Mouse (Mus musculus): Measurements from ENCODE around the gene Tex9. TPM values are rescaled to one million over a fixed set of nuclear protein-coding genes. Genes with fewer than 3 reads are reported as not detected.

The Tex9 gene
- polyA plus RNA-seq, 1 experiment: 3.8 TPM

- WGBS: 87% methylated on average over 2 of the region's 2 CpGs
These were observed 1.5 kb upstream of the Tex9 start for GRCm38 (mm10) chr9:72493465-72493864.

GRCm38 (mm10) chr9:72491559-72492193 is 336 bp downstream of the Tex9 start:
- peaks cover 3% of the 10 kb centered on the region; the same call in 1 of the 2 replicates for H3K4me1 ChIP-seq (ENCODE audit: control insufficient read depth, insufficient read depth, low read length)
- peak overlapping the region; percentile 80 for H3K4me3 ChIP-seq (replicated peaks; ENCODE audit: extremely low read depth, low read depth, low read length)
- peak; percentile 84 for DNase-seq
- under 1% methylated on average over 32 of the region's 32 CpGs for WGBS
- TF ChIP-seq CTCF (IDR thresholded peaks at IDR 0.05; ENCODE audit: insufficient read depth, low read length) (no peak), POLR2A (IDR thresholded peaks at IDR 0.05; ENCODE audit: borderline replicate concordance, extremely low read depth, low read depth, low read length) (peak; percentile 52; the same call in 1 of the 2 replicates)

More at GRCm38 (mm10) chr9:72493465-72493864, 1.5 kb upstream of the Tex9 start:
- Histone ChIP-seq H3K4me3 (replicated peaks; ENCODE audit: extremely low read depth, low read depth, low read length) (no peak overlapping the region), H3K4me1 (ENCODE audit: control insufficient read depth, insufficient read depth, low read length) (peaks cover 3% of the 10 kb centered on the region; the same call in 1 of the 2 replicates)
- TF ChIP-seq POLR2A (IDR thresholded peaks at IDR 0.05; ENCODE audit: borderline replicate concordance, extremely low read depth, low read depth, low read length) (no peak), CTCF (IDR thresholded peaks at IDR 0.05; ENCODE audit: insufficient read depth, low read length) (no peak)
- DNase-seq: no peak

GRCm38 (mm10) chr9:72489131-72489530 is 2.9 kb downstream of the Tex9 start:
- 88% methylated on average over 5 of the region's 5 CpGs for WGBS
- no peak for TF ChIP-seq CTCF (IDR thresholded peaks at IDR 0.05; ENCODE audit: insufficient read depth, low read length)
- no peak for TF ChIP-seq POLR2A (IDR thresholded peaks at IDR 0.05; ENCODE audit: borderline replicate concordance, extremely low read depth, low read depth, low read length)
- no peak overlapping the region for H3K4me3 ChIP-seq (replicated peaks; ENCODE audit: extremely low read depth, low read depth, low read length)
- H3K4me1 ChIP-seq (ENCODE audit: control insufficient read depth, insufficient read depth, low read length): peaks cover 3% of the 10 kb centered on the region; the same call in 1 of the 2 replicates
- no peak for DNase-seq

- H3K4me3 ChIP-seq (replicated peaks; ENCODE audit: extremely low read depth, low read depth, low read length): no peak overlapping the region
- H3K4me1 ChIP-seq (ENCODE audit: control insufficient read depth, insufficient read depth, low read length): peaks cover 3% of the 10 kb centered on the region; the same call in 1 of the 2 replicates
- no peak for DNase-seq
- TF ChIP-seq CTCF (IDR thresholded peaks at IDR 0.05; ENCODE audit: insufficient read depth, low read length) (no peak), POLR2A (IDR thresholded peaks at IDR 0.05; ENCODE audit: borderline replicate concordance, extremely low read depth, low read depth, low read length) (no peak)
These were observed 3.5 kb downstream of the Tex9 start for GRCm38 (mm10) chr9:72488523-72488922.

GRCm38 (mm10) chr9:72479276-72479675 is 12.7 kb downstream of the Tex9 start:
- 89% methylated on average over 1 of the region's 1 CpGs for WGBS
- no peak for DNase-seq
- no peak for TF ChIP-seq CTCF (IDR thresholded peaks at IDR 0.05; ENCODE audit: insufficient read depth, low read length)
- Histone ChIP-seq H3K4me3 (replicated peaks; ENCODE audit: extremely low read depth, low read depth, low read length) (no peak overlapping the region), H3K4me1 (ENCODE audit: control insufficient read depth, insufficient read depth, low read length) (no peaks in the 10 kb centered on the region)

- no peak for DNase-seq
These were observed 14.7 kb downstream of the Tex9 start for GRCm38 (mm10) chr9:72477306-72477705.

GRCm38 (mm10) chr9:72475511-72475910 is 16.5 kb downstream of the Tex9 start:
- Histone ChIP-seq H3K4me1 (ENCODE audit: control insufficient read depth, insufficient read depth, low read length) (no peaks in the 10 kb centered on the region), H3K4me3 (replicated peaks; ENCODE audit: extremely low read depth, low read depth, low read length) (no peak overlapping the region)
- TF ChIP-seq CTCF (IDR thresholded peaks at IDR 0.05; ENCODE audit: insufficient read depth, low read length) (no peak), POLR2A (IDR thresholded peaks at IDR 0.05; ENCODE audit: borderline replicate concordance, extremely low read depth, low read depth, low read length) (no peak)
- 95% methylated on average over 9 of the region's 9 CpGs for WGBS
- DNase-seq: no peak

More at GRCm38 (mm10) chr9:72477306-72477705, 14.7 kb downstream of the Tex9 start:
- TF ChIP-seq CTCF (IDR thresholded peaks at IDR 0.05; ENCODE audit: insufficient read depth, low read length) (no peak), POLR2A (IDR thresholded peaks at IDR 0.05; ENCODE audit: borderline replicate concordance, extremely low read depth, low read depth, low read length) (no peak)
- Histone ChIP-seq H3K4me3 (replicated peaks; ENCODE audit: extremely low read depth, low read depth, low read length) (no peak overlapping the region), H3K4me1 (ENCODE audit: control insufficient read depth, insufficient read depth, low read length) (no peaks in the 10 kb centered on the region)
- 80% methylated on average over 6 of the region's 6 CpGs for WGBS

- WGBS: 97% methylated on average over 1 of the region's 1 CpGs
These were observed 22.2 kb downstream of the Tex9 start for GRCm38 (mm10) chr9:72469851-72470250.

GRCm38 (mm10) chr9:72468616-72469015 is 23.4 kb downstream of the Tex9 start:
- no peak for DNase-seq
- peaks cover 4% of the 10 kb centered on the region; the same call in 1 of the 2 replicates for H3K4me1 ChIP-seq (ENCODE audit: control insufficient read depth, insufficient read depth, low read length)
- TF ChIP-seq POLR2A (IDR thresholded peaks at IDR 0.05; ENCODE audit: borderline replicate concordance, extremely low read depth, low read depth, low read length) (no peak), CTCF (IDR thresholded peaks at IDR 0.05; ENCODE audit: insufficient read depth, low read length) (no peak)
- H3K4me3 ChIP-seq (replicated peaks; ENCODE audit: extremely low read depth, low read depth, low read length): no peak overlapping the region
- 90% methylated on average over 10 of the region's 10 CpGs for WGBS

More at GRCm38 (mm10) chr9:72469851-72470250, 22.2 kb downstream of the Tex9 start:
- TF ChIP-seq POLR2A (IDR thresholded peaks at IDR 0.05; ENCODE audit: borderline replicate concordance, extremely low read depth, low read depth, low read length) (no peak), CTCF (IDR thresholded peaks at IDR 0.05; ENCODE audit: insufficient read depth, low read length) (no peak)
- DNase-seq: no peak
- Histone ChIP-seq H3K4me1 (ENCODE audit: control insufficient read depth, insufficient read depth, low read length) (peaks cover 4% of the 10 kb centered on the region; the same call in 1 of the 2 replicates), H3K4me3 (replicated peaks; ENCODE audit: extremely low read depth, low read depth, low read length) (no peak overlapping the region)

Measured in lung, adult 2 months (tissue).